ENCODE assay signal across 8 mouse cellular contexts in genomic region chr17:78735731-78736472, GRCm38 (mm10). TPM values are rescaled to one million over a fixed set of nuclear protein-coding genes. Genes with fewer than 3 reads are reported as not detected.
DNase-seq lines count a peak whose midpoint lies in the region; ATAC-seq and TF ChIP-seq lines count a peak whose summit lies in the region.

No protein-coding gene starts in this region.

- TF ChIP-seq CTCF in kidney, postnatal 0 days (IDR thresholded peaks at IDR 0.05; ENCODE audit: low read depth): no peak

- no peaks in the 10 kb centered on the region for H3K9me3 ChIP-seq in kidney, embryonic 14.5 days (ENCODE audit: control insufficient read depth, low read length)
- no peaks in the 10 kb centered on the region for H3K9me3 ChIP-seq in ES-E14 (ENCODE audit: control insufficient read depth, insufficient read depth, low read depth, low read length)
- no peaks in the 10 kb centered on the region for H3K9me3 ChIP-seq in kidney, postnatal 0 days (replicated peaks; ENCODE audit: low read length)
- no peaks in the 10 kb centered on the region for H3K9me3 ChIP-seq in megakaryocyte, embryonic 14.5 days
- no peaks in the 10 kb centered on the region for H3K9me3 ChIP-seq in stomach, embryonic 15.5 days

- H3K36me3 ChIP-seq in kidney, embryonic 14.5 days (ENCODE audit: control insufficient read depth, insufficient read depth, low read length): no peaks in the 10 kb centered on the region
- H3K36me3 ChIP-seq in ES-E14 (ENCODE audit: control insufficient read depth, insufficient read depth, low read length, poor library complexity, severe bottlenecking): no peaks in the 10 kb centered on the region
- H3K36me3 ChIP-seq in kidney, postnatal 0 days (ENCODE audit: insufficient read depth, low read length): no peaks in the 10 kb centered on the region
- H3K36me3 ChIP-seq in megakaryocyte, embryonic 14.5 days (replicated peaks; ENCODE audit: low read length): peaks cover 26% of the 10 kb centered on the region
- H3K36me3 ChIP-seq in stomach, embryonic 15.5 days: no peaks in the 10 kb centered on the region

- no peaks in the 10 kb centered on the region for H3K27me3 ChIP-seq in kidney, embryonic 14.5 days (ENCODE audit: control insufficient read depth, insufficient read depth, low read length)
- H3K27me3 ChIP-seq in kidney, postnatal 0 days (ENCODE audit: insufficient read depth, low read length): no peaks in the 10 kb centered on the region
- no peaks in the 10 kb centered on the region for H3K27me3 ChIP-seq in megakaryocyte, embryonic 14.5 days (replicated peaks)
- no peaks in the 10 kb centered on the region for H3K27me3 ChIP-seq in stomach, embryonic 15.5 days (replicated peaks)

- peak overlapping the region; percentile 85 for H3K27ac ChIP-seq in kidney, embryonic 14.5 days (ENCODE audit: low read depth, low read length)
- H3K27ac ChIP-seq in ES-E14 (ENCODE audit: insufficient read depth, low read depth, low read length, poor library complexity, severe bottlenecking): peak overlapping the region; percentile 13; the same call in 1 of the 2 replicates
- peak overlapping the region; percentile 92 for H3K27ac ChIP-seq in kidney, postnatal 0 days
- H3K27ac ChIP-seq in stomach, embryonic 15.5 days: peak overlapping the region; percentile 93

- under 1% methylated on average over 28 of the region's 39 CpGs for WGBS in kidney, embryonic 14.5 days
- WGBS in kidney, postnatal 0 days: under 1% methylated on average over 27 of the region's 39 CpGs
- 1% methylated on average over 36 of the region's 39 CpGs for WGBS in stomach, embryonic 15.5 days

- peak overlapping the region; percentile 61 for H3K4me2 ChIP-seq in kidney, embryonic 14.5 days (replicated peaks; ENCODE audit: low read depth, low read length)
- H3K4me2 ChIP-seq in kidney, postnatal 0 days (ENCODE audit: low read length): peak overlapping the region; percentile 85
- peak overlapping the region; percentile 75 for H3K4me2 ChIP-seq in stomach, embryonic 15.5 days

- in situ Hi-C loops in ES-E14 (cut with MboI; ENCODE audit: low sequenced_read_pairs in 2 of 2, unreplicated experiment in 2 of 2): no loop called here

- H3K4me3 ChIP-seq in kidney, embryonic 14.5 days (ENCODE audit: low read length): peak overlapping the region; percentile 66
- H3K4me3 ChIP-seq in ES-E14 (ENCODE audit: insufficient read depth in 1 of 2, low read depth in 1 of 2, low read length in 2 of 2, poor library complexity in 1 of 2, severe bottlenecking in 1 of 2): peak overlapping the region; percentile 77 to 88
- H3K4me3 ChIP-seq in kidney, postnatal 0 days (replicated peaks; ENCODE audit: low read depth, low read length): peak overlapping the region; percentile 93
- peak overlapping the region; percentile 97 for H3K4me3 ChIP-seq in megakaryocyte, embryonic 14.5 days (replicated peaks)
- peak overlapping the region; percentile 98 for H3K4me3 ChIP-seq in stomach, embryonic 15.5 days (replicated peaks)

- no peak for DNase-seq in kidney, postnatal 36 days
- peak; percentile 46 for DNase-seq in ES-E14 (ENCODE audit: low read depth, low spot score)
- peak; percentile 36 to 47 for DNase-seq in cerebellum, adult 18-20 months
- peak; percentile 43 for DNase-seq in forelimb bud, embryonic 11.5 days (ENCODE audit: low read depth, low spot score)
- DNase-seq in kidney, postnatal 0 days (ENCODE audit: low spot score): peak; percentile 70

- H3K9ac ChIP-seq in kidney, embryonic 14.5 days (ENCODE audit: low read depth, low read length): peak overlapping the region; percentile 87
- H3K9ac ChIP-seq in ES-E14 (ENCODE audit: insufficient read depth, low read depth, low read length, poor library complexity, severe bottlenecking): peak overlapping the region; percentile 85
- H3K9ac ChIP-seq in kidney, postnatal 0 days (ENCODE audit: low read depth, low read length): peak overlapping the region; percentile 93
- H3K9ac ChIP-seq in stomach, embryonic 15.5 days: peak overlapping the region; percentile 96

- ATAC-seq in kidney, embryonic 14.5 days (ENCODE audit: low FRiP score, low TSS enrichment): peak; percentile 86
- ATAC-seq in kidney, postnatal 0 days (replicated peaks; ENCODE audit: low FRiP score, low read depth): peak; percentile 83
- ATAC-seq in stomach, embryonic 15.5 days (ENCODE audit: insufficient read depth, low FRiP score, low read depth): peak; percentile 73

- peaks cover 15% of the 10 kb centered on the region for H3K4me1 ChIP-seq in kidney, embryonic 14.5 days (ENCODE audit: control insufficient read depth, insufficient read depth, low read length)
- H3K4me1 ChIP-seq in ES-E14 (ENCODE audit: control insufficient read depth in 2 of 2, insufficient read depth in 2 of 2, low read length in 2 of 2, poor library complexity in 1 of 2): peaks cover 7 to 8% of the 10 kb centered on the region in 2 experiments
- 0 out of 2 replicates have a peak, but pooled peaks cover 7% of the 10 kb centered on the region for H3K4me1 ChIP-seq in kidney, postnatal 0 days (replicated peaks; ENCODE audit: insufficient read depth, low read length)
- peaks cover 62% of the 10 kb centered on the region for H3K4me1 ChIP-seq in megakaryocyte, embryonic 14.5 days
- H3K4me1 ChIP-seq in stomach, embryonic 15.5 days: no peaks in the 10 kb centered on the region

TF ChIP-seq in ES-E14, 5 proteins besides CTCF, POLR2A, EP300 and RAD21:
- TF ChIP-seq CHD2 (IDR thresholded peaks at IDR 0.05; ENCODE audit: low read depth, low read length) (no peak), HCFC1 (IDR thresholded peaks at IDR 0.05; ENCODE audit: borderline replicate concordance, insufficient read depth, low read length) (no peak), ZNF384 (IDR thresholded peaks at IDR 0.05; ENCODE audit: low read depth, low read length) (no peak), MAFK (IDR thresholded peaks at IDR 0.05; ENCODE audit: insufficient read depth, low read depth, low read length) (no peak), ZC3H11A (IDR thresholded peaks at IDR 0.05; ENCODE audit: borderline replicate concordance, low read depth, low read length) (no peak)

RNA-seq across cellular contexts. Expression of gene Strn, which starts 1.1 kb away (rescaled TPM):
- polyA plus RNA-seq in kidney, embryonic 14.5 days (2014; fragmentation: Nextera tagmentation; extraction: Ambion mirVana): 6.1 and 8.6 TPM in 2 replicates
- total RNA-seq in ES-E14 (2012; rRNA removed): 13.6 and 15.2 TPM in 2 replicates
- polyA plus RNA-seq in kidney, postnatal 0 days (2015; fragmentation: Nextera tagmentation; extraction: Ambion mirVana): 3.5 and 3.7 TPM in 2 replicates
- polyA plus RNA-seq in megakaryocyte, embryonic 14.5 days (2012; ENCODE audit: insufficient read depth, low replicate concordance): 1.3 and 1.9 TPM in 2 replicates
- polyA plus RNA-seq in stomach, embryonic 15.5 days (2015; fragmentation: Nextera tagmentation; extraction: Ambion mirVana): 4.9 and 5.7 TPM in 2 replicates

Comparison
In these comparisons a context has a peak if more than half of its experiments do, and no peak if none do; other contexts are left out.
1. DNase-seq: peak in ES-E14 (single experiment), cerebellum, adult 18-20 months (2 of 2), forelimb bud, embryonic 11.5 days (single experiment) and kidney, postnatal 0 days (single experiment); none in kidney, postnatal 36 days (0 of 2).
2. H3K27ac ChIP-seq: peak in every context shown above with its lines; median percentile 93 in stomach, embryonic 15.5 days; 92 in kidney, postnatal 0 days; 85 in kidney, embryonic 14.5 days; 13 in ES-E14.
3. Peak in every context shown above with its lines, with median percentiles within 50 percentile points of each other: ATAC-seq, H3K4me2 ChIP-seq, H3K4me3 ChIP-seq and H3K9ac ChIP-seq.